Mouse (Mus musculus): ENCODE data around the gene Calhm4. TPM values are rescaled to one million over a fixed set of nuclear protein-coding genes. Genes with fewer than 3 reads are reported as not detected.
"Not testable (repeated sequence)": the region's sequence is repeated elsewhere in the genome, so short reads cannot be mapped to it uniquely, and the experiment has no call there.

Gene Calhm4
- total RNA-seq, 1 experiment from 2014 or later = not detected

DNA sequence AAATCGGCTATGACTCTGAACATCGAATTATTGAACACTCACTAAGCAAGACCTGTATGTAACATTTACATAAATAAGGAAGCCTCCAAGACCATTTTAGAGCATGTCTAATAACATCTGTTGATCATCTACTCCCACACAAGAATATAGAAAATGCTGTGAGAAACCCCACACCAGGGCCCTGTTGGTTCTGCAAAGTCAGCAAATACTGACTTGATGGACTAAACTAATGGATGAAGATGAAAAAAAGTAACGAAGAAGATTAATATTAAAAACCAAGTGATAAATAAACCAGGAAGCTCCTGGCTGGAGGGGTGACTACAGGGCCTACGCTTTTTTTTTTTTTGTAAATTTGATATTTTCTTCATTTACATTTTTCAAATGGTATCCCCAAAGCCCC, 31.5 kb downstream of the Calhm4 start:
- ATAC-seq (replicated peaks; ENCODE audit: insufficient number of reproducible peaks, low FRiP score, low TSS enrichment, poor library complexity, severe bottlenecking) = no peak

DNA sequence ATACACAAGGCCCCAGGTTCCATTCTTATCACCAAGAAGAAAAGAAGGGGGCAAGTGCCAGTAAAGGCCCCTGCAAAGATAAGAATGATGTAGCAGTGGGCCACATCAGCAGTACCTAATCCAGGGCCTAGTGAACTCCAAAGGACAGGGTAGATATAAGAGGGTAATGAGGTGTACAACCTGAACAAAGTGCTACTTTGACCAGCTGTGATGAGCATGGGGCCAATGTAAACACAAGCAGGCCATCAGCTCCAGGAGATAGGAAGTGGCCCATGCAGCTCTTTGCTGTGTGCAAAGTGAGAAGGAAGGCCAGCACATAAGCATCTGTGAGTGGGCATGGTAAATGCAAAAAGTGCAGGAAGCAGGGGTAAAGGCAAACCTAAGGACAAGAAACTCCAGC, 45.7 kb downstream of the Calhm4 start:
- no peak for ATAC-seq (replicated peaks; ENCODE audit: insufficient number of reproducible peaks, low FRiP score, low TSS enrichment, poor library complexity, severe bottlenecking)

DNA sequence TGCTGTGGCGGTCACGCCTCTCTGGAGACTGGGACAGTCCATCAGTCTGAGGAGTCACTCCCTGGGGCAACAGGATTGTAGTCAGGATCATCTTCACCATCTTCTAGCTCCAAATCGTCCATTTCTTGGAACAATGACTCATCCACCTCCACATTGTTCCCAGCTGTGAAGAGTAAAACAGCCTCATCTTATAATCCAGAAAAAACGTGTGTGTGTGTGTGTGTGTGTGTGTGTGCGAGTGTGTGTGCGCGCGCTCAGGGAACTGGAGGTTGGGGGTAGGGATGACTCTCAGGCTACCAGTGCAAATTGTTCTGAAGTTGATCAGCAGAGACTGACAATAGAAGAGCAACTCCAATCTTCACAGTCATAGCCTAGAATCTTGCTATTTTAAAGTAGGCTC, 47.4 kb downstream of the Calhm4 start:
- ATAC-seq (replicated peaks; ENCODE audit: insufficient number of reproducible peaks, low FRiP score, low TSS enrichment, poor library complexity, severe bottlenecking) = not testable (repeated sequence)

Other genes with a start within 250 kb of the Calhm4 start
- not detected in 3 replicates for gene Sult3a1, start 186.6 kb downstream of the Calhm4 start, total RNA-seq (2017)
- gene Rsph4a, start 139.2 kb downstream of the Calhm4 start, total RNA-seq (2017) = not detected in 3 replicates
- gene Zup1, start 93.0 kb downstream of the Calhm4 start, total RNA-seq (2017) = 75.7 to 106 TPM (median 102 TPM) in 3 replicates
- gene Rwdd1, start 24.7 kb downstream of the Calhm4 start, total RNA-seq (2017) = 87.2 to 102 TPM (median 97.4 TPM) in 3 replicates
- gene Trappc3l, start 6.7 kb downstream of the Calhm4 start, total RNA-seq (2017) = not detected in 3 replicates
- not detected in 3 replicates for gene Calhm5, start 52.2 kb upstream of the Calhm4 start, total RNA-seq (2017)
- 23.3 to 41.0 TPM (median 24.7 TPM) in 3 replicates for gene Calhm6, start 83.7 kb upstream of the Calhm4 start, total RNA-seq (2017)
- gene Dse, start 163.4 kb upstream of the Calhm4 start, total RNA-seq (2017) = 52.8 to 55.4 TPM (median 53.9 TPM) in 3 replicates
- gene Tspyl1, start 237.9 kb upstream of the Calhm4 start, total RNA-seq (2017) = 84.6 to 91.2 TPM (median 86.2 TPM) in 3 replicates